Comparison of ENCODE assay signal across 9 mouse cellular contexts in the genomic region with DNA sequence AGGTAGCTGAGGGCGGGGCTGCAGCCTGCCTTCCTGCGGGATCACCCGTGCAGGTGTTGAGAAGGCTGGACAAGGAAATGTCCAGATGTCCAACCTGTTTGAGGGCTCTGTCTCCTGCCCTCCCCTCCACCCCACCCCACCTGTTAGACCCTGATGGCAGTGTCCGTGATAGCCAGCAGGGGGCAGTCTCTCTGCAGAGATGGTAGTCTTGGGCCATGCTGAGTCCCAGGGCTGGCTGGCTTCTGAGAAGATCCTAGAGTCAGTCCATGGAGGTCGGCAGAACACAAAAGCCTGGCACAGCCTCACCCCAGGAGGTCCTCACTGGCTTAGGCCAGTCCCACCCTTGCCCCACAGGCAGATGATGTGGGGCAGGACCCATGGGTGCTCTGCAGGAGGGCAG. TPM values are rescaled to one million over a fixed set of nuclear protein-coding genes. Genes with fewer than 3 reads are reported as not detected.
DNase-seq lines count a peak whose midpoint lies in the region; ATAC-seq lines count a peak whose summit lies in the region.
"Had no signal": no experiment of that assay in that cellular context is flagged by ENCODE, and none has a peak within 500 bp of the region (broad histone marks: within the 10 kb centered on the region; RNA-seq: fewer than 3 reads in every experiment).

No protein-coding gene starts in this region.

- WGBS in forebrain, embryonic 12.5 days = 34% methylated on average over 5 of the region's 5 CpGs
- 20% methylated on average over 5 of the region's 5 CpGs for WGBS in intestine, embryonic 15.5 days
- WGBS in neural tube, embryonic 11.5 days = 19% methylated on average over 5 of the region's 5 CpGs

- H3K4me3 ChIP-seq in forebrain, embryonic 12.5 days (replicated peaks) = no peak overlapping the region
- H3K4me3 ChIP-seq in intestine, embryonic 15.5 days (replicated peaks) = no peak overlapping the region
- no peak overlapping the region for H3K4me3 ChIP-seq in neural tube, embryonic 11.5 days (ENCODE audit: low read depth, low read length)
- H3K4me3 ChIP-seq: erythroblast, embryonic 14.5 days had no signal

- peaks cover 29% of the 10 kb centered on the region for H3K27me3 ChIP-seq in forebrain, embryonic 12.5 days
- 0 out of 2 replicates have a peak, but pooled peaks cover 6% of the 10 kb centered on the region for H3K27me3 ChIP-seq in intestine, embryonic 15.5 days (replicated peaks)
- H3K27me3 ChIP-seq in neural tube, embryonic 11.5 days (ENCODE audit: control insufficient read depth, insufficient read depth, low read length) = 0 out of 2 replicates have a peak, but pooled peaks cover 2% of the 10 kb centered on the region

- H3K4me2 ChIP-seq in forebrain, embryonic 12.5 days = no peak overlapping the region
- H3K4me2 ChIP-seq in intestine, embryonic 15.5 days (replicated peaks) = no peak overlapping the region
- H3K4me2 ChIP-seq in neural tube, embryonic 11.5 days (ENCODE audit: low read depth) = no peak overlapping the region

- no peaks in the 10 kb centered on the region for H3K36me3 ChIP-seq in forebrain, embryonic 12.5 days (replicated peaks)
- no peaks in the 10 kb centered on the region for H3K36me3 ChIP-seq in intestine, embryonic 15.5 days
- no peaks in the 10 kb centered on the region for H3K36me3 ChIP-seq in neural tube, embryonic 11.5 days (ENCODE audit: control insufficient read depth, insufficient read depth, low read length)

- intact Hi-C loops in left cerebral cortex, postnatal 4 days (cut with DNase I) = no loop called here

- H3K4me1 ChIP-seq in forebrain, embryonic 12.5 days = peaks cover 4% of the 10 kb centered on the region; the same call in 1 of the 2 replicates
- no peaks in the 10 kb centered on the region for H3K4me1 ChIP-seq in intestine, embryonic 15.5 days (replicated peaks)
- no peaks in the 10 kb centered on the region for H3K4me1 ChIP-seq in neural tube, embryonic 11.5 days (ENCODE audit: control insufficient read depth, insufficient read depth, low read length)

- peak; percentile 63 for DNase-seq in ovary, postnatal 36 days (ENCODE audit: low spot score)
- no peak for DNase-seq in ovary, adult 18-20 months (ENCODE audit: low spot score)
- DNase-seq in c-Kit-negative CD71-positive TER-119-positive erythroid progenitor cells, embryonic 14.5 days (ENCODE audit: low read depth, low spot score) = peak; percentile 13
- DNase-seq in left cerebral cortex, postnatal 4 days = peak; percentile 73
- peak; percentile 67 for DNase-seq in neural tube, embryonic 11.5 days (ENCODE audit: low spot score)
- peak; percentile 47 for DNase-seq in testis, postnatal 14 days (ENCODE audit: low spot score)

- H3K27ac ChIP-seq in forebrain, embryonic 12.5 days = no peak overlapping the region
- no peak overlapping the region for H3K27ac ChIP-seq in intestine, embryonic 15.5 days
- no peak overlapping the region for H3K27ac ChIP-seq in neural tube, embryonic 11.5 days (ENCODE audit: low read depth, low read length)

- peak; percentile 20; the same call in 1 of the 2 replicates for ATAC-seq in forebrain, embryonic 12.5 days (ENCODE audit: low FRiP score)
- ATAC-seq in intestine, embryonic 15.5 days = peak; percentile 57
- ATAC-seq in neural tube, embryonic 11.5 days (ENCODE audit: insufficient read depth, low FRiP score, low TSS enrichment) = no peak

- no peaks in the 10 kb centered on the region for H3K9me3 ChIP-seq in forebrain, embryonic 12.5 days
- no peaks in the 10 kb centered on the region for H3K9me3 ChIP-seq in intestine, embryonic 15.5 days
- H3K9me3 ChIP-seq in neural tube, embryonic 11.5 days (ENCODE audit: control insufficient read depth, low read length) = no peaks in the 10 kb centered on the region

- H3K9ac ChIP-seq in forebrain, embryonic 12.5 days = no peak overlapping the region
- no peak overlapping the region for H3K9ac ChIP-seq in intestine, embryonic 15.5 days
- no peak overlapping the region; the same call in 1 of the 2 replicates for H3K9ac ChIP-seq in neural tube, embryonic 11.5 days (ENCODE audit: low read length)

RNA-seq across cellular contexts. Expression of a gene that starts 5.0 kb away (rescaled TPM):
- 0.06 TPM in 1 of 2 replicates, not detected in the other for polyA plus RNA-seq in forebrain, embryonic 12.5 days (2016; fragmentation: Nextera tagmentation; extraction: Ambion mirVana)
- polyA plus RNA-seq in intestine, embryonic 15.5 days (2015; fragmentation: Nextera tagmentation; extraction: Ambion mirVana) = 0.05 TPM in 2 replicates
- not detected for total RNA-seq in left cerebral cortex, postnatal 4 days (2021)
- polyA plus RNA-seq in neural tube, embryonic 11.5 days (2014; fragmentation: Nextera tagmentation; extraction: Ambion mirVana) = 0.09 and 0.31 TPM in 2 replicates
- polyA plus RNA-seq: erythroblast, embryonic 14.5 days had no signal

RNA-seq across cellular contexts. Expression of a gene that starts 30.4 kb away (rescaled TPM):
- polyA plus RNA-seq in forebrain, embryonic 12.5 days (2016; fragmentation: Nextera tagmentation; extraction: Ambion mirVana) = 1.1 and 1.2 TPM in 2 replicates
- 0.46 and 0.67 TPM in 2 replicates for polyA plus RNA-seq in intestine, embryonic 15.5 days (2015; fragmentation: Nextera tagmentation; extraction: Ambion mirVana)
- total RNA-seq in left cerebral cortex, postnatal 4 days (2021) = 1 to 10 TPM; 3.9 to 9.9 TPM
- 0.51 and 1.2 TPM in 2 replicates for polyA plus RNA-seq in neural tube, embryonic 11.5 days (2014; fragmentation: Nextera tagmentation; extraction: Ambion mirVana)
- polyA plus RNA-seq: erythroblast, embryonic 14.5 days had no signal
